Mouse (Mus musculus) lung, embryonic 14.5 days (tissue): ENCODE measurements around the gene Tekt1. TPM values are rescaled to one million over a fixed set of nuclear protein-coding genes. Genes with fewer than 3 reads are reported as not detected.
A peak's percentile ranks its signal among the peaks of the same experiment; 100 is the strongest.
"Not testable (repeated sequence)": the region's sequence is repeated elsewhere in the genome, so short reads cannot be mapped to it uniquely, and the experiment has no call there.

Experiments
- ATAC-seq: fragments of 200-750 bp; cut with Nextera tagmentation; 2 replicates; pipeline ENCODE4 v1.8.0; 2017; ENCODE audit warnings: mild to moderate bottlenecking, moderate TSS enrichment, moderate library complexity; ENCODE audit not compliant: insufficient read depth
- DNase-seq: peaks from one replicate; pipeline ENCODE4 v3.0.0-alpha.2; 2015
- H3K27ac ChIP-seq: fragments of 300-500 bp; sonication (generic); 2 replicates; pipeline ENCODE4 v1.5.1; 2014; ENCODE audit warnings: low read depth, mild to moderate bottlenecking, moderate library complexity
- H3K27me3 ChIP-seq: fragments of 300-500 bp; sonication (generic); 2 replicates; pipeline ENCODE4 v1.6.1; 2014; ENCODE audit warnings: low read length, control low read depth; ENCODE audit not compliant: insufficient read depth
- H3K36me3 ChIP-seq: fragments of 300-500 bp; sonication (generic); 2 replicates; pipeline ENCODE4 v1.6.1; 2014; ENCODE audit warnings: control low read depth; ENCODE audit not compliant: insufficient read depth
- H3K4me1 ChIP-seq: fragments of 300-500 bp; sonication (generic); 2 replicates; pipeline ENCODE4 v1.6.1; 2014; ENCODE audit warnings: antibody characterized with exemption, control low read depth; ENCODE audit not compliant: insufficient read depth
- H3K4me2 ChIP-seq: fragments of 300-500 bp; sonication (generic); 2 replicates; pipeline ENCODE4 v1.6.1; 2014; ENCODE audit warnings: mild to moderate bottlenecking
- H3K4me3 ChIP-seq: fragments of 300-500 bp; sonication (generic); 2 replicates; pipeline ENCODE4 v1.5.1; 2014; ENCODE audit warnings: low read depth, low read length
- H3K9ac ChIP-seq: fragments of 300-500 bp; sonication (generic); 2 replicates; pipeline ENCODE4 v1.6.1; 2014
- H3K9me3 ChIP-seq: fragments of 300-500 bp; sonication (generic); 2 replicates; pipeline ENCODE4 v1.6.1; 2016; ENCODE audit warnings: low read depth, low read length, control low read depth
- CTCF ChIP-seq: IDR thresholded peaks from 2 replicates; pipeline ENCODE4 v1.5.1; 2016; ENCODE audit warnings: antibody characterized with exemption, low read depth
- WGBS: fragments of 180-500 bp; shearing (Covaris S2); extraction: QIAGEN DNeasy Blood & Tissue Kit; methylation state at CpG from one replicate; pipeline ENCODE4 v1.1.7; 2014; 5-methylcytosine and 5-hydroxymethylcytosine counted together
- polyA plus RNA-seq: library from polyadenylated mRNA; unstranded; fragments of >200 nt; fragmentation: Nextera tagmentation; extraction: Ambion mirVana; gene quantifications from 2 replicates; pipeline ENCODE4 v1.2.1, GENCODE M21; 2014

Tekt1 gene
- polyA plus RNA-seq, 1 experiment from 2014 or later = 6.1 TPM

DNA sequence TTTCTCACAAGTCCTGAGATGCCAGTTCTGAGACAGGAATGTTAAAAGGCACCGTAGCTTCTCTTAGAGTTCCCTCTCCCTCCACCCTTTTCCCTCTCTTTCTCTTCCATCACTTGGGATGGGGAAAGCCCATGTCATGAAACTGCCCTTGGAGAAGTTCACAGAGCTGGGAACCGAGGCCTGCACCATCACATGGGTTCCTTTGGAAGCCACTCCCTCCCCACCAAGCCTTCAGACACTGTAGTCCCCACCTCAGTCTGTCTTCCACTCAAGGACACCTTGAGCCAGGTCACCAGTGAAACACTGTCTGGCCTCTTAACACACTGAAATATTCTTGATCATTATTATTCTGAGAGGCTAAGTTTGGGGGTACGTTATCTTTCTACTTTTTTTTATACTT lies 9.1 kb downstream of the Tekt1 start:
- Histone ChIP-seq H3K9me3 (no peaks in the 10 kb centered on the region), H3K4me3 (no peak overlapping the region), H3K4me2 (no peak overlapping the region), H3K27me3 (no peaks in the 10 kb centered on the region), H3K27ac (no peak overlapping the region), H3K4me1 (peaks cover 6% of the 10 kb centered on the region; the same call in 1 of the 2 replicates), H3K9ac (no peak overlapping the region), H3K36me3 (no peaks in the 10 kb centered on the region)
- 68% methylated on average over 3 of the region's 3 CpGs for whole genome bisulfite sequencing
- no peak for DNase-seq
- ATAC-seq = no peak
- TF ChIP-seq CTCF = no peak

GRCm38 (mm10) chr11:72352272-72352671 lies 10.0 kb downstream of the Tekt1 start:
- no peak overlapping the region for H3K9ac ChIP-seq
- no peaks in the 10 kb centered on the region for H3K36me3 ChIP-seq
- no peak overlapping the region for H3K4me2 ChIP-seq
- 84% methylated on average over 1 of the region's 1 CpGs for WGBS
- H3K4me3 ChIP-seq = no peak overlapping the region
- no peak for TF ChIP-seq CTCF
- H3K4me1 ChIP-seq = peaks cover 6% of the 10 kb centered on the region; the same call in 1 of the 2 replicates
- no peak overlapping the region for H3K27ac ChIP-seq
- no peaks in the 10 kb centered on the region for H3K27me3 ChIP-seq
- ATAC-seq (no peak), DNase-seq (no peak)
- no peaks in the 10 kb centered on the region for H3K9me3 ChIP-seq

GRCm38 (mm10) chr11:72349652-72350051 lies 12.6 kb downstream of the Tekt1 start:
- Histone ChIP-seq H3K4me2 (no peak overlapping the region), H3K36me3 (no peaks in the 10 kb centered on the region), H3K4me1 (peaks cover 6% of the 10 kb centered on the region; the same call in 1 of the 2 replicates), H3K9ac (no peak overlapping the region), H3K9me3 (no peaks in the 10 kb centered on the region), H3K27me3 (no peaks in the 10 kb centered on the region), H3K4me3 (no peak overlapping the region), H3K27ac (0 out of 2 replicates have a peak overlapping the region, but pooled peaks have one; percentile 43)
- WGBS = 29% methylated on average over 4 of the region's 4 CpGs
- no peak for TF ChIP-seq CTCF
- DNase-seq = no peak
- 0 out of 2 replicates have a peak, but pooled peaks have one; percentile 13 for ATAC-seq

DNA sequence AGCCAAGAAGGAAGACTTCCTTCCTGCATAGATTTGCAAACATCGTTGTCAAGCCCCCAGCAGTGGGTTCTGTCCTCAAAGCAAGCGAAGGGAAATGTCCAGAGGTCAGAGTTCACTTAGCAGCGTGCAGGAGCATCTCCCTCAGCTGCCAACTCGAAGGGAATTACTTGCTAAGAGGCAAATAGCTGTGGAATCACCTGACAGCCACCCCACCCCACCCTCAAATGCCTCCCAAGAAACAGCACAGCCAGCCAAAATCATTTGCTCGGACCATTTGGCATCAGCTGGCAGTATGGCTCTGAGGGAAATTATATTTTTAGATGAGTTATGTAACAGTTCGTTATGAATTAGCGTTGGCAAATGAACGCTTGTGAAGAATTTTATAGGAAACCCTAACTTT lies 13.2 kb downstream of the Tekt1 start:
- peak; percentile 35 for DNase-seq
- Histone ChIP-seq H3K36me3 (no peaks in the 10 kb centered on the region), H3K9me3 (no peaks in the 10 kb centered on the region), H3K27me3 (no peaks in the 10 kb centered on the region), H3K4me1 (peaks cover 6% of the 10 kb centered on the region; the same call in 1 of the 2 replicates), H3K27ac (peak overlapping the region; percentile 54; the same call in 1 of the 2 replicates), H3K4me2 (no peak overlapping the region), H3K4me3 (no peak overlapping the region), H3K9ac (no peak overlapping the region)
- no peak for TF ChIP-seq CTCF
- WGBS = 36% methylated on average over 8 of the region's 8 CpGs
- ATAC-seq = no peak

DNA sequence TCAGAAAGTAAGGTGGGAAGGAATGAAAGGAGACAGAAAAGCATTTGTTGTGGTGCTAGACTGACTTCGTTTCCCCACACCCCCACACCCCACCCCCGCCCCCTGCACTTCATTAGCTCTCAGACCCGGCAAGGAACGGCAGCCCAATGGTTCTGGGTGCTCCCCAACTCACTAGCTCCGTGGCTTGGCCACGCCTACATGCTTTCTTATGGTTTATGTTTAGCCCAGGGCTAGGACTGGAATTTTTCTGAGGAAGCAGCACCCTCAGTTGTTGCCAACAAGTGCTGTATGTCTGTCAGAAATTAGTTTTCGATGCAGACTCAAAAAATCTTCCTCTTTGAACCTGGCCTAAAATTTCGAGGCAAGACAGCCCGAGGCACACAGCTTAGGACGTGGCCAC lies 13.7 kb downstream of the Tekt1 start:
- no peak for TF ChIP-seq CTCF
- WGBS = 38% methylated on average over 10 of the region's 10 CpGs
- H3K27ac ChIP-seq = peak overlapping the region; percentile 54
- ATAC-seq = no peak; the same call in 1 of the 2 replicates
- H3K36me3 ChIP-seq = no peaks in the 10 kb centered on the region
- H3K9ac ChIP-seq = no peak overlapping the region
- peaks cover 6% of the 10 kb centered on the region; the same call in 1 of the 2 replicates for H3K4me1 ChIP-seq
- no peaks in the 10 kb centered on the region for H3K27me3 ChIP-seq
- peak; percentile 66 for DNase-seq
- no peak overlapping the region for H3K4me3 ChIP-seq
- H3K9me3 ChIP-seq = no peaks in the 10 kb centered on the region
- H3K4me2 ChIP-seq = no peak overlapping the region

GRCm38 (mm10) chr11:72344486-72344885 lies 17.8 kb downstream of the Tekt1 start:
- Histone ChIP-seq H3K9me3 (no peaks in the 10 kb centered on the region), H3K27me3 (no peaks in the 10 kb centered on the region), H3K27ac (no peak overlapping the region), H3K9ac (no peak overlapping the region), H3K4me2 (no peak overlapping the region), H3K4me1 (peaks cover 6% of the 10 kb centered on the region; the same call in 1 of the 2 replicates), H3K4me3 (no peak overlapping the region), H3K36me3 (no peaks in the 10 kb centered on the region)
- TF ChIP-seq CTCF = no peak
- 86% methylated on average over 11 of the region's 11 CpGs for WGBS
- DNase-seq = no peak
- no peak for ATAC-seq

DNA sequence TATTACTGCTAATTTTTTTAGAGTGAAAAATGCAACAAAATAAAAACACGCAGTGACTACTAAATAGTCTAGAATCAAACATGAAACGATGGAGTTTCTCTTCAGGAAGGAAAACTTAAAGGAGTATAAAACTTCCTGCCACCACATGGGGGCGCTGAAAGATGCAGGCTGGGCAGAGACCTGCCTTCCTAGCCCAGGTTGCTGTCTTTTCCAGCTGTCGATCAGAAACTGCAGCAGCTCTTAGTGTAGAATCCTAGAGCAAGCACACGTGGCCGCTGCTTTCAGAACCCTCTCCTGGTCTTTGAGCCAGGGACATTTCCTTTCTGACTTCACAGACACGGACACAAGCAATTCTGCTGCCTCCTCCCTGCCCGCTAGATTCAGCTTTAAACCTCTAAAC lies 18.3 kb downstream of the Tekt1 start:
- Histone ChIP-seq H3K9me3 (no peaks in the 10 kb centered on the region), H3K27ac (no peak overlapping the region), H3K27me3 (no peaks in the 10 kb centered on the region), H3K9ac (no peak overlapping the region), H3K4me2 (no peak overlapping the region), H3K36me3 (no peaks in the 10 kb centered on the region), H3K4me1 (peaks cover 5% of the 10 kb centered on the region; the same call in 1 of the 2 replicates), H3K4me3 (no peak overlapping the region)
- no peak for ATAC-seq
- peak; percentile 79 for TF ChIP-seq CTCF
- DNase-seq = peak; percentile 88
- 19% methylated on average over 8 of the region's 8 CpGs for WGBS

GRCm38 (mm10) chr11:72343238-72343625 lies 19.0 kb downstream of the Tekt1 start:
- DNase-seq, H3K9me3 ChIP-seq, H3K4me3 ChIP-seq, ATAC-seq, H3K4me2 ChIP-seq, H3K27me3 ChIP-seq, H3K36me3 ChIP-seq, H3K9ac ChIP-seq, H3K27ac ChIP-seq, H3K4me1 ChIP-seq: not testable (repeated sequence)
- WGBS = 68% methylated on average over 5 of the region's 5 CpGs
